ENCODE assay signal across 11 mouse cellular contexts in the genomic region with DNA sequence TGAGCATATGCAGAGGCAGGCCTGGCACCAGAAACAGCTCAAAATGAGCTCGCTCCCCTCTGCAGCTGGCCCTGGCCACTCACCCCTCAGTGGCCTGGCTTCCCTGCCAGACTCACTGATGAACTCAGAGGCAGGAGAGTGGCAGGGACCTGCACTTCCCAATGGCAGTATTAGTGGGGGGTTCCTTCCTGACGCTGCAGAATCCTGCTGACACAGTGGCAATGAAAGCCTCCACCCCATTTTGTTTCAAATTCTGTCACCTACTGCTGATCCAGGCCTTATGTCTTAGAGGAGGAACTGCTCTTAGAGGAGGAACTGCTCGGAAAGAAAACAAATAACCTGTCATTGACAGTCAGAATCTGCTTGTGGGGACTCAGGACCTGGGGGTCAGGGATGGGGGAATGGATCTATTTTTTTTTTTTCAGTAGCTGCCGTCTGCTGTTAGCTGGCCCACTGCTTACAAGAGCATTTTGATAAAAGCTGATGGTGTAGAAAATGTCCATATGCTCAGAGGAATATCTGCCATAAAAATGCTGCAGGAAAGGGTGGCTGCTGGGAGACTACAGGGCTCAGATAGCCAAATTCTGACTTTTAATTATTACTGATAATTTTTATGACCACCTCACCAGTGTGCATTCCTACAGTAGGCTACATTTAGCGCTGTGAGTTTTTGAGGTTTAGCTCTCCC. TPM values are rescaled to one million over a fixed set of nuclear protein-coding genes. Genes with fewer than 3 reads are reported as not detected.
DNase-seq lines count a peak whose midpoint lies in the region; ATAC-seq and TF ChIP-seq lines count a peak whose summit lies in the region.
"Had no signal": no experiment of that assay in that cellular context is flagged by ENCODE, and none has a peak within 500 bp of the region (broad histone marks: within the 10 kb centered on the region; RNA-seq: fewer than 3 reads in every experiment).

No protein-coding gene starts in this region.

- H3K36me3 ChIP-seq in forebrain, embryonic 13.5 days (ENCODE audit: poor library complexity, severe bottlenecking): peaks cover 14% of the 10 kb centered on the region
- no peaks in the 10 kb centered on the region; the same call in 1 of the 2 replicates for H3K36me3 ChIP-seq in forebrain, embryonic 11.5 days (ENCODE audit: control insufficient read depth, insufficient read depth, low read length)
- peaks cover 18% of the 10 kb centered on the region for H3K36me3 ChIP-seq in limb, embryonic 12.5 days
- peaks cover 28% of the 10 kb centered on the region for H3K36me3 ChIP-seq in limb, embryonic 10.5 days
- H3K36me3 ChIP-seq in midbrain, postnatal 0 days (ENCODE audit: insufficient read depth, low read length): peaks cover 13% of the 10 kb centered on the region

- H3K27me3 ChIP-seq in forebrain, embryonic 13.5 days: no peaks in the 10 kb centered on the region
- H3K27me3 ChIP-seq in forebrain, embryonic 11.5 days (ENCODE audit: control insufficient read depth, insufficient read depth, low read length): no peaks in the 10 kb centered on the region
- H3K27me3 ChIP-seq in limb, embryonic 12.5 days: no peaks in the 10 kb centered on the region
- no peaks in the 10 kb centered on the region for H3K27me3 ChIP-seq in limb, embryonic 10.5 days (ENCODE audit: low read depth, poor library complexity, severe bottlenecking)
- H3K27me3 ChIP-seq in midbrain, postnatal 0 days (ENCODE audit: insufficient read depth, low read length): no peaks in the 10 kb centered on the region
- H3K27me3 ChIP-seq: liver, embryonic 15.5 days had no signal

- H3K4me1 ChIP-seq in forebrain, embryonic 13.5 days: peaks cover 59% of the 10 kb centered on the region
- H3K4me1 ChIP-seq in forebrain, embryonic 11.5 days (replicated peaks; ENCODE audit: control insufficient read depth, insufficient read depth, low read length): no peaks in the 10 kb centered on the region
- peaks cover 50% of the 10 kb centered on the region for H3K4me1 ChIP-seq in limb, embryonic 12.5 days (replicated peaks)
- H3K4me1 ChIP-seq in limb, embryonic 10.5 days: peaks cover 38% of the 10 kb centered on the region
- no peaks in the 10 kb centered on the region for H3K4me1 ChIP-seq in midbrain, postnatal 0 days (ENCODE audit: insufficient read depth, low read length)

- 60% methylated on average over 5 of the region's 5 CpGs for WGBS in forebrain, embryonic 13.5 days
- 72% methylated on average over 5 of the region's 5 CpGs for WGBS in forebrain, embryonic 11.5 days
- WGBS in limb, embryonic 12.5 days: 52% methylated on average over 5 of the region's 5 CpGs
- WGBS in limb, embryonic 10.5 days: 53% methylated on average over 5 of the region's 5 CpGs
- 47% methylated on average over 5 of the region's 5 CpGs for WGBS in midbrain, postnatal 0 days

- H3K9ac ChIP-seq in forebrain, embryonic 13.5 days: peak overlapping the region; percentile 9; the same call in 1 of the 2 replicates
- H3K9ac ChIP-seq in forebrain, embryonic 11.5 days (ENCODE audit: low read length): no peak overlapping the region
- H3K9ac ChIP-seq in limb, embryonic 12.5 days (replicated peaks): no peak overlapping the region
- H3K9ac ChIP-seq in midbrain, postnatal 0 days (replicated peaks; ENCODE audit: low read length, poor library complexity, severe bottlenecking): no peak overlapping the region
- H3K9ac ChIP-seq: liver, embryonic 15.5 days had no signal

- H3K9me3 ChIP-seq in forebrain, embryonic 13.5 days (replicated peaks): no peaks in the 10 kb centered on the region
- no peaks in the 10 kb centered on the region for H3K9me3 ChIP-seq in forebrain, embryonic 11.5 days (ENCODE audit: control insufficient read depth, low read length)
- H3K9me3 ChIP-seq in limb, embryonic 12.5 days: no peaks in the 10 kb centered on the region
- no peaks in the 10 kb centered on the region for H3K9me3 ChIP-seq in limb, embryonic 10.5 days (replicated peaks)
- no peaks in the 10 kb centered on the region for H3K9me3 ChIP-seq in midbrain, postnatal 0 days (ENCODE audit: low read length)
- H3K9me3 ChIP-seq: liver, embryonic 15.5 days had no signal

- peak overlapping the region; percentile 76 for H3K27ac ChIP-seq in forebrain, embryonic 13.5 days
- no peak overlapping the region for H3K27ac ChIP-seq in forebrain, embryonic 11.5 days (ENCODE audit: low read depth, low read length)
- H3K27ac ChIP-seq in limb, embryonic 12.5 days: peak overlapping the region; percentile 57
- H3K27ac ChIP-seq in limb, embryonic 10.5 days: no peak overlapping the region
- peak overlapping the region; percentile 38; the same call in 1 of the 2 replicates for H3K27ac ChIP-seq in midbrain, postnatal 0 days (ENCODE audit: low read depth, low read length)

- no peak overlapping the region for H3K4me2 ChIP-seq in forebrain, embryonic 13.5 days
- no peak overlapping the region for H3K4me2 ChIP-seq in forebrain, embryonic 11.5 days (ENCODE audit: low read depth, low read length, severe bottlenecking)
- no peak overlapping the region for H3K4me2 ChIP-seq in limb, embryonic 12.5 days
- no peak overlapping the region for H3K4me2 ChIP-seq in midbrain, postnatal 0 days (ENCODE audit: low read depth, low read length, poor library complexity, severe bottlenecking)
- H3K4me2 ChIP-seq: liver, embryonic 15.5 days had no signal

- no peak for ATAC-seq in forebrain, embryonic 13.5 days
- ATAC-seq in forebrain, embryonic 11.5 days (replicated peaks; ENCODE audit: low FRiP score): no peak
- ATAC-seq in limb, embryonic 12.5 days (ENCODE audit: insufficient number of reproducible peaks, insufficient read depth, low FRiP score, low TSS enrichment, low read depth): no peak
- 0 out of 2 replicates have a peak, but pooled peaks have one; percentile 21 for ATAC-seq in midbrain, postnatal 0 days (ENCODE audit: low FRiP score)
- ATAC-seq: inflammation-experienced regulatory T-cells, adult 6 months had no signal

- no peak for TF ChIP-seq CTCF in midbrain, postnatal 0 days (IDR thresholded peaks at IDR 0.05)

- H3K4me3 ChIP-seq in forebrain, embryonic 13.5 days: no peak overlapping the region
- H3K4me3 ChIP-seq in forebrain, embryonic 11.5 days (ENCODE audit: low read depth, low read length): no peak overlapping the region
- H3K4me3 ChIP-seq in limb, embryonic 12.5 days (replicated peaks): no peak overlapping the region
- H3K4me3 ChIP-seq in limb, embryonic 10.5 days: no peak overlapping the region
- no peak overlapping the region for H3K4me3 ChIP-seq in midbrain, postnatal 0 days (ENCODE audit: low read depth, low read length)
- H3K4me3 ChIP-seq: liver, embryonic 15.5 days had no signal

- no peak for DNase-seq in forebrain, embryonic 11.5 days (ENCODE audit: low spot score)
- no peak for DNase-seq in limb, embryonic 10.5 days (ENCODE audit: low spot score)
- DNase-seq in cerebellum, postnatal 25 days: peak; percentile 76
- DNase-seq in midbrain, postnatal 0 days (ENCODE audit: low spot score): peak; percentile 65
- DNase-seq in left cerebral cortex, adult 9 months (ENCODE audit: low spot score in 2 of 2): no peak
- no peak for DNase-seq in layer of hippocampus, adult 9-11 months

RNA-seq across cellular contexts. Expression of gene Akt2, which starts 13.5 kb away (rescaled TPM):
- 75.2 and 82.2 TPM in 2 replicates for polyA plus RNA-seq in forebrain, embryonic 13.5 days (2015; fragmentation: Nextera tagmentation; extraction: Ambion mirVana)
- polyA plus RNA-seq in forebrain, embryonic 11.5 days (2014; fragmentation: Nextera tagmentation; extraction: Ambion mirVana): 72.3 and 75.2 TPM in 2 replicates
- 98.8 and 104 TPM in 2 replicates for polyA plus RNA-seq in limb, embryonic 12.5 days (2016; fragmentation: Nextera tagmentation; extraction: Ambion mirVana)
- 91.3 and 95.0 TPM in 2 replicates for polyA plus RNA-seq in limb, embryonic 10.5 days (2016; fragmentation: Nextera tagmentation; extraction: Ambion mirVana)
- total RNA-seq in midbrain, postnatal 0 days (2014; rRNA removed): 42.8 and 46.7 TPM in 2 replicates
- polyA plus RNA-seq in midbrain, postnatal 0 days (2015; fragmentation: Nextera tagmentation; extraction: Ambion mirVana): 37.7 and 38.1 TPM in 2 replicates

RNA-seq across cellular contexts. Expression of gene Ttc9b, which starts 48.9 kb away (rescaled TPM):
- polyA plus RNA-seq in forebrain, embryonic 13.5 days (2015; fragmentation: Nextera tagmentation; extraction: Ambion mirVana): 37.3 and 42.7 TPM in 2 replicates
- 12.6 and 13.9 TPM in 2 replicates for polyA plus RNA-seq in forebrain, embryonic 11.5 days (2014; fragmentation: Nextera tagmentation; extraction: Ambion mirVana)
- polyA plus RNA-seq in limb, embryonic 12.5 days (2016; fragmentation: Nextera tagmentation; extraction: Ambion mirVana): 0.20 TPM in 1 of 2 replicates, not detected in the other
- polyA plus RNA-seq in limb, embryonic 10.5 days (2016; fragmentation: Nextera tagmentation; extraction: Ambion mirVana): 0.23 TPM in 1 of 2 replicates, not detected in the other
- total RNA-seq in midbrain, postnatal 0 days (2014; rRNA removed): 111 and 114 TPM in 2 replicates
- polyA plus RNA-seq in midbrain, postnatal 0 days (2015; fragmentation: Nextera tagmentation; extraction: Ambion mirVana): 125 and 133 TPM in 2 replicates
- polyA plus RNA-seq: inflammation-experienced regulatory T-cells, adult 6 months; urinary bladder, adult 2 months had no signal

RNA-seq across cellular contexts. Expression of gene 2310022A10Rik, which starts 51.8 kb away (rescaled TPM):
- 35.1 and 36.5 TPM in 2 replicates for polyA plus RNA-seq in forebrain, embryonic 13.5 days (2015; fragmentation: Nextera tagmentation; extraction: Ambion mirVana)
- 34.0 and 34.1 TPM in 2 replicates for polyA plus RNA-seq in forebrain, embryonic 11.5 days (2014; fragmentation: Nextera tagmentation; extraction: Ambion mirVana)
- 34.7 and 36.0 TPM in 2 replicates for polyA plus RNA-seq in limb, embryonic 12.5 days (2016; fragmentation: Nextera tagmentation; extraction: Ambion mirVana)
- polyA plus RNA-seq in limb, embryonic 10.5 days (2016; fragmentation: Nextera tagmentation; extraction: Ambion mirVana): 40.8 and 41.2 TPM in 2 replicates
- 7.9 and 12.5 TPM in 2 replicates for total RNA-seq in midbrain, postnatal 0 days (2014; rRNA removed)
- 29.1 and 31.0 TPM in 2 replicates for polyA plus RNA-seq in midbrain, postnatal 0 days (2015; fragmentation: Nextera tagmentation; extraction: Ambion mirVana)

RNA-seq across cellular contexts. Expression of gene Pld3, which starts 51.8 kb away (rescaled TPM):
- 68.2 and 72.8 TPM in 2 replicates for polyA plus RNA-seq in forebrain, embryonic 13.5 days (2015; fragmentation: Nextera tagmentation; extraction: Ambion mirVana)
- polyA plus RNA-seq in forebrain, embryonic 11.5 days (2014; fragmentation: Nextera tagmentation; extraction: Ambion mirVana): 52.1 and 56.4 TPM in 2 replicates
- polyA plus RNA-seq in limb, embryonic 12.5 days (2016; fragmentation: Nextera tagmentation; extraction: Ambion mirVana): 59.7 and 68.5 TPM in 2 replicates
- 31.6 and 49.5 TPM in 2 replicates for polyA plus RNA-seq in limb, embryonic 10.5 days (2016; fragmentation: Nextera tagmentation; extraction: Ambion mirVana)
- 239 and 286 TPM in 2 replicates for total RNA-seq in midbrain, postnatal 0 days (2014; rRNA removed)
- 275 and 319 TPM in 2 replicates for polyA plus RNA-seq in midbrain, postnatal 0 days (2015; fragmentation: Nextera tagmentation; extraction: Ambion mirVana)

Comparison
In these comparisons a context has a peak if more than half of its experiments do, and no peak if none do; other contexts are left out.
1. H3K27ac ChIP-seq: peak in forebrain, embryonic 13.5 days (single experiment), limb, embryonic 12.5 days (single experiment) and midbrain, postnatal 0 days (single experiment); none in forebrain, embryonic 11.5 days (single experiment) and limb, embryonic 10.5 days (single experiment).
2. DNase-seq: peak in cerebellum, postnatal 25 days (2 of 2) and midbrain, postnatal 0 days (single experiment); none in forebrain, embryonic 11.5 days (single experiment), limb, embryonic 10.5 days (single experiment), left cerebral cortex, adult 9 months (0 of 2) and layer of hippocampus, adult 9-11 months (single experiment).
3. RNA of gene Ttc9b, which starts 48.9 kb away (polyA plus RNA-seq): 125 to 133 TPM in midbrain, postnatal 0 days, 37.3 to 42.7 TPM in forebrain, embryonic 13.5 days and 12.6 to 13.9 TPM in forebrain, embryonic 11.5 days; 0.23 TPM in limb, embryonic 10.5 days and 0.20 TPM in limb, embryonic 12.5 days; every median in the first group is over 10 times any median in the second.